Mouse (Mus musculus): Measurements from ENCODE around the gene Fcgr4. TPM values are rescaled to one million over a fixed set of nuclear protein-coding genes. Genes with fewer than 3 reads are reported as not detected.
"Not testable (repeated sequence)": the region's sequence is repeated elsewhere in the genome, so short reads cannot be mapped to it uniquely, and the experiment has no call there.

The Fcgr4 gene
- 0.21 and 0.35 TPM in 2 replicates for polyA plus RNA-seq (2014; fragmentation: Nextera tagmentation; extraction: Ambion mirVana)

- Histone ChIP-seq H3K27me3 (ENCODE audit: control insufficient read depth, insufficient read depth, low read length) (no peaks in the 10 kb centered on the region), H3K4me2 (ENCODE audit: low read depth, low read length, severe bottlenecking) (no peak within 1 kb of the TSS), H3K4me3 (ENCODE audit: low read depth, low read length) (no peak within 1 kb of the TSS), H3K27ac (ENCODE audit: low read depth, low read length) (no peak within 1 kb of the TSS), H3K9ac (ENCODE audit: low read length) (no peak within 1 kb of the TSS), H3K36me3 (ENCODE audit: control insufficient read depth, insufficient read depth, low read length) (no peaks in the 10 kb centered on the region), H3K9me3 (ENCODE audit: control insufficient read depth, low read length) (no peaks in the 10 kb centered on the region), H3K4me1 (replicated peaks; ENCODE audit: control insufficient read depth, insufficient read depth, low read length) (no peaks in the 10 kb centered on the region)
- DNase-seq (ENCODE audit: low spot score) (no peak), ATAC-seq (replicated peaks; ENCODE audit: low FRiP score) (no peak)
- WGBS, result 92% methylated on average over 2 of the region's 2 CpGs
Measured at GRCm38 (mm10) chr1:171018737-171019136, at the start of gene Fcgr4. Gene Fcgr4 (plus strand): TSS chr1:171018920.

GRCm38 (mm10) chr1:170972494-170972893 is 46.2 kb upstream of the Fcgr4 start:
- ATAC-seq (replicated peaks; ENCODE audit: low FRiP score), result no peak
- no peak for DNase-seq (ENCODE audit: low spot score)
- Histone ChIP-seq H3K36me3 (ENCODE audit: control insufficient read depth, insufficient read depth, low read length) (no peaks in the 10 kb centered on the region), H3K4me1 (replicated peaks; ENCODE audit: control insufficient read depth, insufficient read depth, low read length) (no peaks in the 10 kb centered on the region), H3K27me3 (ENCODE audit: control insufficient read depth, insufficient read depth, low read length) (no peaks in the 10 kb centered on the region), H3K27ac (ENCODE audit: low read depth, low read length) (no peak overlapping the region), H3K9ac (ENCODE audit: low read length) (no peak overlapping the region), H3K4me3 (ENCODE audit: low read depth, low read length) (no peak overlapping the region), H3K9me3 (ENCODE audit: control insufficient read depth, low read length) (no peaks in the 10 kb centered on the region), H3K4me2 (ENCODE audit: low read depth, low read length, severe bottlenecking) (no peak overlapping the region)
- 87% methylated on average over 6 of the region's 6 CpGs for WGBS

GRCm38 (mm10) chr1:170972936-170973335 is 45.8 kb upstream of the Fcgr4 start:
- ATAC-seq (replicated peaks; ENCODE audit: low FRiP score), result no peak
- Histone ChIP-seq H3K4me1 (replicated peaks; ENCODE audit: control insufficient read depth, insufficient read depth, low read length) (no peaks in the 10 kb centered on the region), H3K9ac (ENCODE audit: low read length) (no peak overlapping the region), H3K9me3 (ENCODE audit: control insufficient read depth, low read length) (no peaks in the 10 kb centered on the region), H3K27me3 (ENCODE audit: control insufficient read depth, insufficient read depth, low read length) (no peaks in the 10 kb centered on the region), H3K27ac (ENCODE audit: low read depth, low read length) (no peak overlapping the region), H3K4me3 (ENCODE audit: low read depth, low read length) (no peak overlapping the region), H3K4me2 (ENCODE audit: low read depth, low read length, severe bottlenecking) (no peak overlapping the region), H3K36me3 (ENCODE audit: control insufficient read depth, insufficient read depth, low read length) (no peaks in the 10 kb centered on the region)
- DNase-seq (ENCODE audit: low spot score), result no peak
- WGBS, result 86% methylated on average over 4 of the region's 4 CpGs

GRCm38 (mm10) chr1:170974171-170974570 is 44.5 kb upstream of the Fcgr4 start:
- ATAC-seq (replicated peaks; ENCODE audit: low FRiP score), result no peak
- 93% methylated on average over 8 of the region's 8 CpGs for WGBS
- Histone ChIP-seq H3K4me2 (ENCODE audit: low read depth, low read length, severe bottlenecking) (no peak overlapping the region), H3K36me3 (ENCODE audit: control insufficient read depth, insufficient read depth, low read length) (no peaks in the 10 kb centered on the region), H3K9ac (ENCODE audit: low read length) (no peak overlapping the region), H3K9me3 (ENCODE audit: control insufficient read depth, low read length) (no peaks in the 10 kb centered on the region), H3K4me3 (ENCODE audit: low read depth, low read length) (no peak overlapping the region), H3K4me1 (replicated peaks; ENCODE audit: control insufficient read depth, insufficient read depth, low read length) (no peaks in the 10 kb centered on the region), H3K27ac (ENCODE audit: low read depth, low read length) (no peak overlapping the region), H3K27me3 (ENCODE audit: control insufficient read depth, insufficient read depth, low read length) (no peaks in the 10 kb centered on the region)
- no peak for DNase-seq (ENCODE audit: low spot score)

GRCm38 (mm10) chr1:170974736-170975135 is 44.0 kb upstream of the Fcgr4 start:
- WGBS, result 95% methylated on average over 2 of the region's 2 CpGs
- no peak for ATAC-seq (replicated peaks; ENCODE audit: low FRiP score)
- no peak overlapping the region for H3K9ac ChIP-seq (ENCODE audit: low read length)

GRCm38 (mm10) chr1:170975350-170975749 is 43.4 kb upstream of the Fcgr4 start:
- not testable (repeated sequence) for H3K9me3 ChIP-seq (ENCODE audit: control insufficient read depth, low read length); H3K27ac ChIP-seq (ENCODE audit: low read depth, low read length); H3K36me3 ChIP-seq (ENCODE audit: control insufficient read depth, insufficient read depth, low read length); ATAC-seq (replicated peaks; ENCODE audit: low FRiP score); H3K9ac ChIP-seq (ENCODE audit: low read length); H3K27me3 ChIP-seq (ENCODE audit: control insufficient read depth, insufficient read depth, low read length); DNase-seq (ENCODE audit: low spot score); H3K4me1 ChIP-seq (replicated peaks; ENCODE audit: control insufficient read depth, insufficient read depth, low read length); H3K4me2 ChIP-seq (ENCODE audit: low read depth, low read length, severe bottlenecking); H3K4me3 ChIP-seq (ENCODE audit: low read depth, low read length)
- WGBS, result 86% methylated on average over 2 of the region's 2 CpGs

More at GRCm38 (mm10) chr1:170974736-170975135, 44.0 kb upstream of the Fcgr4 start:
- no peak overlapping the region for H3K4me2 ChIP-seq (ENCODE audit: low read depth, low read length, severe bottlenecking)
- no peaks in the 10 kb centered on the region for H3K36me3 ChIP-seq (ENCODE audit: control insufficient read depth, insufficient read depth, low read length)
- no peaks in the 10 kb centered on the region for H3K27me3 ChIP-seq (ENCODE audit: control insufficient read depth, insufficient read depth, low read length)
- H3K9me3 ChIP-seq (ENCODE audit: control insufficient read depth, low read length), result no peaks in the 10 kb centered on the region
- H3K4me3 ChIP-seq (ENCODE audit: low read depth, low read length), result no peak overlapping the region
- no peak for DNase-seq (ENCODE audit: low spot score)
- no peaks in the 10 kb centered on the region for H3K4me1 ChIP-seq (replicated peaks; ENCODE audit: control insufficient read depth, insufficient read depth, low read length)
- no peak overlapping the region for H3K27ac ChIP-seq (ENCODE audit: low read depth, low read length)

- WGBS, result 84% methylated on average over 7 of the region's 7 CpGs
- Histone ChIP-seq H3K4me3 (ENCODE audit: low read depth, low read length) (no peak overlapping the region), H3K36me3 (ENCODE audit: control insufficient read depth, insufficient read depth, low read length) (no peaks in the 10 kb centered on the region), H3K4me1 (replicated peaks; ENCODE audit: control insufficient read depth, insufficient read depth, low read length) (no peaks in the 10 kb centered on the region), H3K9ac (ENCODE audit: low read length) (no peak overlapping the region), H3K4me2 (ENCODE audit: low read depth, low read length, severe bottlenecking) (no peak overlapping the region), H3K27me3 (ENCODE audit: control insufficient read depth, insufficient read depth, low read length) (no peaks in the 10 kb centered on the region), H3K9me3 (ENCODE audit: control insufficient read depth, low read length) (no peaks in the 10 kb centered on the region), H3K27ac (ENCODE audit: low read depth, low read length) (no peak overlapping the region)
- DNase-seq (ENCODE audit: low spot score) (no peak), ATAC-seq (replicated peaks; ENCODE audit: low FRiP score) (no peak)
Measured at GRCm38 (mm10) chr1:170975751-170976161, 43.0 kb upstream of the Fcgr4 start.

- Histone ChIP-seq H3K4me3 (ENCODE audit: low read depth, low read length) (no peak within 1 kb of the TSS), H3K9ac (ENCODE audit: low read length) (no peak within 1 kb of the TSS), H3K4me1 (replicated peaks; ENCODE audit: control insufficient read depth, insufficient read depth, low read length) (no peaks in the 10 kb centered on the region), H3K27me3 (ENCODE audit: control insufficient read depth, insufficient read depth, low read length) (no peaks in the 10 kb centered on the region), H3K36me3 (ENCODE audit: control insufficient read depth, insufficient read depth, low read length) (no peaks in the 10 kb centered on the region), H3K4me2 (ENCODE audit: low read depth, low read length, severe bottlenecking) (no peak within 1 kb of the TSS), H3K27ac (ENCODE audit: low read depth, low read length) (no peak within 1 kb of the TSS), H3K9me3 (ENCODE audit: control insufficient read depth, low read length) (no peaks in the 10 kb centered on the region)
- 86% methylated on average over 5 of the region's 5 CpGs for WGBS
- ATAC-seq (replicated peaks; ENCODE audit: low FRiP score) (no peak), DNase-seq (ENCODE audit: low spot score) (no peak)
Measured at GRCm38 (mm10) chr1:170976447-170976846, 42.3 kb upstream of the Fcgr4 start, which contains the start of gene Fcgr2b. Gene Fcgr2b (minus strand): TSS chr1:170976547.

- no peaks in the 10 kb centered on the region for H3K27me3 ChIP-seq (ENCODE audit: control insufficient read depth, insufficient read depth, low read length)
- no peaks in the 10 kb centered on the region for H3K9me3 ChIP-seq (ENCODE audit: control insufficient read depth, low read length)
- H3K4me1 ChIP-seq (replicated peaks; ENCODE audit: control insufficient read depth, insufficient read depth, low read length), result no peaks in the 10 kb centered on the region
- WGBS, result 86% methylated on average over 4 of the region's 4 CpGs
- H3K4me2 ChIP-seq (ENCODE audit: low read depth, low read length, severe bottlenecking), result no peak overlapping the region
- no peak overlapping the region for H3K27ac ChIP-seq (ENCODE audit: low read depth, low read length)
- no peak overlapping the region for H3K9ac ChIP-seq (ENCODE audit: low read length)
- no peaks in the 10 kb centered on the region for H3K36me3 ChIP-seq (ENCODE audit: control insufficient read depth, insufficient read depth, low read length)
- DNase-seq (ENCODE audit: low spot score) (no peak), ATAC-seq (replicated peaks; ENCODE audit: low FRiP score) (no peak)
- H3K4me3 ChIP-seq (ENCODE audit: low read depth, low read length), result no peak overlapping the region
Measured at GRCm38 (mm10) chr1:170978601-170979000, 40.1 kb upstream of the Fcgr4 start.

Data from forebrain, embryonic 11.5 days (tissue).